Mouse (Mus musculus) midbrain, embryonic 16.5 days (tissue): Measurements from ENCODE around the gene Zfp961. TPM values are rescaled to one million over a fixed set of nuclear protein-coding genes. Genes with fewer than 3 reads are reported as not detected.
"Not testable (repeated sequence)": the region's sequence is repeated elsewhere in the genome, so short reads cannot be mapped to it uniquely, and the experiment has no call there.

Source experiments
- ATAC-seq: fragments of 200-750 bp; cut with Nextera tagmentation; 2 replicates; pipeline ENCODE4 v1.8.0; 2017; ENCODE audit warnings: moderate TSS enrichment
- H3K27ac ChIP-seq: fragments of 300-500 bp; sonication (generic); 2 replicates; pipeline ENCODE4 v1.5.1; 2014; ENCODE audit warnings: mild to moderate bottlenecking, low read length, mixed read lengths
- H3K27me3 ChIP-seq: fragments of 300-500 bp; sonication (generic); 2 replicates; pipeline ENCODE4 v1.6.1; 2014; ENCODE audit warnings: low read depth, low read length, mixed read lengths; ENCODE audit not compliant: control insufficient read depth, insufficient read depth
- H3K36me3 ChIP-seq: fragments of 300-500 bp; sonication (generic); 2 replicates; pipeline ENCODE4 v1.6.1; 2014; ENCODE audit warnings: mild to moderate bottlenecking, low read length, moderate library complexity, mixed read lengths; ENCODE audit not compliant: control insufficient read depth, insufficient read depth
- H3K4me1 ChIP-seq: fragments of 300-500 bp; sonication (generic); 2 replicates; pipeline ENCODE4 v1.6.1; 2014; ENCODE audit warnings: mild to moderate bottlenecking, low read length, mixed read lengths; ENCODE audit not compliant: control insufficient read depth, insufficient read depth
- H3K4me2 ChIP-seq: fragments of 300-500 bp; sonication (generic); 2 replicates; pipeline ENCODE4 v1.6.1; 2014; ENCODE audit warnings: mild to moderate bottlenecking, low read length, mixed read lengths
- H3K4me3 ChIP-seq: fragments of 300-500 bp; sonication (generic); 2 replicates; pipeline ENCODE4 v1.5.1; 2014; ENCODE audit warnings: low read depth, mild to moderate bottlenecking, low read length, moderate library complexity, mixed read lengths
- H3K9ac ChIP-seq: fragments of 300-500 bp; sonication (generic); 2 replicates; pipeline ENCODE4 v1.6.1; 2014; ENCODE audit warnings: low read depth, low read length, mixed read lengths
- H3K9me3 ChIP-seq: fragments of 300-500 bp; sonication (generic); replicated peaks from 2 replicates; pipeline ENCODE4 v1.6.1; 2014; ENCODE audit warnings: mild to moderate bottlenecking, low read length, mixed read lengths; ENCODE audit not compliant: control insufficient read depth, poor library complexity, severe bottlenecking
- WGBS: fragments of 180-500 bp; shearing (Covaris S2); extraction: QIAGEN DNeasy Blood & Tissue Kit; methylation state at CpG from one replicate; pipeline ENCODE4 v1.1.7; 2014; 5-methylcytosine and 5-hydroxymethylcytosine counted together
- polyA plus RNA-seq: library from polyadenylated mRNA; unstranded; fragments of >200 nt; fragmentation: Nextera tagmentation; extraction: Ambion mirVana; gene quantifications from 2 replicates; pipeline ENCODE4 v1.2.1, GENCODE M21; 2015

Zfp961 gene
- polyA plus RNA-seq, result 15.2 and 17.6 TPM in 2 replicates

DNA sequence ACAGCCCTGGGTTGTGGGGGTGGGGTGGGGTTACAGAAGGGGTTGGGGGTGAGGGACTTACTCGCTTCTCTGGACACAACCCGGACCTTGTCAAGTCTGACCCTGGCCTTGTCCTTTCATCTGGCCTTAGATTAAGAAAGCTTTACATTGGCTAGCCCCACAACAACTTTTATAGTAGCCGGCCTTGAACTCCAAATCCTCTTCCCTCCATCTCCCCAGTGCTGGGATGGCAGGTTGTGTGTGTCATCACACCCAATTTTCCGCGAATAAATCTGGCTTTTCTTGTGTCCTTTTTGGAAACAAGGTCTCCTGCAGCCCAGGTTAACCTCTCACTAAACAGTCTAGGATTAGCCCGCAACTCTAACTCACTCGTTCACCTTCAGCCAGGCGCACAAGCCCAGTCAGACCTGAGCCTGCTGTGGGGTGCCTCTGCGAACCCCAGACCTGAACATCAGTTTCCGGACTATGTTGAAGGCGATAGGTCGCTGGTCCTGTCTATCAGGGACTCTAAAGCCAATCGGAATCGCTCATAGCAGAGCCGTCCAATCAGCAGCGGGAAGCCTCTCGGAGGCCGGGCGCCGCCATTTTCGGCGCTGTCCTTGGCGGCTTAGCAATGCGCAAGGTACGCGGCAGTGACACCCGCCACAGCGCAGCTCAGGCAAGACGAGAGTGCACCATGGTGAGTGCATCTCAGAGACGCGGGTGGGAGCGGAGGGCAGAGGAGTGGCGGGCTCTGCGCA is at the start of gene Zfp961:
Zfp961 (plus strand) TSS at position 557 of the 740 bp plus-strand sequence.
- WGBS, result 3% methylated on average over 34 of the region's 34 CpGs
- peak; percentile 100 for ATAC-seq
- Histone ChIP-seq H3K9me3 (peaks cover 2% of the 10 kb centered on the region; the same call in 1 of the 2 replicates), H3K27ac (peak within 1 kb of the TSS; percentile 87), H3K9ac (peak within 1 kb of the TSS; percentile 83), H3K36me3 (peaks cover 4% of the 10 kb centered on the region; the same call in 1 of the 2 replicates), H3K4me2 (peak within 1 kb of the TSS; percentile 75), H3K4me3 (peak within 1 kb of the TSS; percentile 85), H3K27me3 (no peaks in the 10 kb centered on the region; the same call in none of the 2 replicates), H3K4me1 (peaks cover 17% of the 10 kb centered on the region)

- not testable (repeated sequence) for H3K36me3 ChIP-seq, H3K27me3 ChIP-seq, ATAC-seq, H3K4me2 ChIP-seq, H3K4me3 ChIP-seq, H3K27ac ChIP-seq, H3K9me3 ChIP-seq, H3K9ac ChIP-seq, H3K4me1 ChIP-seq
- 57% methylated on average over 1 of the region's 1 CpGs for WGBS
Observed at GRCm38 (mm10) chr8:71903084-71903483, 47.8 kb upstream of the Zfp961 start.

DNA sequence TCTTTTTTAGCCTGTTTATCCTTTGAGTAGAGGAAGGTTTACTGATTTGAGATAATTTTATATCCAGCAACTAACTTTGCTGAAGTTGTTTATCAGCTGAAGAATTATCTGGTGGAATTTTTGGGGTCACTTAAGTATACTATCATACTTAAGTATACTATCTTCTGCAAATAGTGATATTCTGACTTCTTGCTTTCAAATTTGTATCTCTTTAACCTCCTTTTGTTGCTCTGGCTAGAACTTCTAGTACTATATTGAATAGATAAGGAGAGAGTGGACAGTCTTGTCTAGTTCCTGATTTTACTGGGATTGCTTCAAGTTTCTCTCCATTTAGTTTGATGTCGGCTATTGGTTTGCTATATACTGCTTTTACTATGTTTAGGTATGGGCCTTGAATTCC is 44.0 kb upstream of the Zfp961 start:
- WGBS, result 97% methylated on average over 1 of the region's 1 CpGs
- Histone ChIP-seq H3K9me3 (no peaks in the 10 kb centered on the region), H3K9ac (no peak overlapping the region), H3K4me3 (no peak overlapping the region), H3K27me3 (no peaks in the 10 kb centered on the region), H3K4me2 (no peak overlapping the region), H3K4me1 (peaks cover 8% of the 10 kb centered on the region), H3K27ac (no peak overlapping the region), H3K36me3 (no peaks in the 10 kb centered on the region)
- ATAC-seq, result no peak

DNA sequence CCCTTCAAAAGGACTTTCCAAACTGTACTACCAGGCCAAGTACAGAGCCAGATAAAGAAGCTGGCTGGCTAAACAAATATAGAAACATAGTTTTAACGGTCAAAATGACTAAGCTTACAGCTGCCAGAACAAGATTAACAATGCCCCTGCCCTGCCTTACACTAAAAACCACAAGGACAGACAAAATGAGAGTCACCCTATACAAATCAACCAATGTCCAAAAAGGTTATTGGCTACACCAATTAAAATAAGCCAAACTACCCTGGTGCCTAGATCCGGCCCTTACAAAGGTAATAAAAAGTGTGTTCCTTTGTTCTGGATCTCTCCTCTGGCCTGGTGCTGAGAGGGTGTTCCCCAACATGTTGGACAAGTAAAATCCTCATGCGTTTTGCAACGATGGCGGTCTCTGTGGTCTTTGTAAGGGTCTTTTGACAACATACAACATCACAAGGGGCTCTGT is 43.0 kb upstream of the Zfp961 start:
- Histone ChIP-seq H3K9ac (peak overlapping the region; percentile 80; the same call in 1 of the 2 replicates), H3K4me1 (peaks cover 8% of the 10 kb centered on the region), H3K4me2 (peak overlapping the region; percentile 69), H3K27ac (peak overlapping the region; percentile 99), H3K4me3 (peak overlapping the region; percentile 59), H3K27me3 (no peaks in the 10 kb centered on the region), H3K9me3 (no peaks in the 10 kb centered on the region), H3K36me3 (no peaks in the 10 kb centered on the region)
- WGBS, result 96% methylated on average over 5 of the region's 5 CpGs
- ATAC-seq, result no peak

DNA sequence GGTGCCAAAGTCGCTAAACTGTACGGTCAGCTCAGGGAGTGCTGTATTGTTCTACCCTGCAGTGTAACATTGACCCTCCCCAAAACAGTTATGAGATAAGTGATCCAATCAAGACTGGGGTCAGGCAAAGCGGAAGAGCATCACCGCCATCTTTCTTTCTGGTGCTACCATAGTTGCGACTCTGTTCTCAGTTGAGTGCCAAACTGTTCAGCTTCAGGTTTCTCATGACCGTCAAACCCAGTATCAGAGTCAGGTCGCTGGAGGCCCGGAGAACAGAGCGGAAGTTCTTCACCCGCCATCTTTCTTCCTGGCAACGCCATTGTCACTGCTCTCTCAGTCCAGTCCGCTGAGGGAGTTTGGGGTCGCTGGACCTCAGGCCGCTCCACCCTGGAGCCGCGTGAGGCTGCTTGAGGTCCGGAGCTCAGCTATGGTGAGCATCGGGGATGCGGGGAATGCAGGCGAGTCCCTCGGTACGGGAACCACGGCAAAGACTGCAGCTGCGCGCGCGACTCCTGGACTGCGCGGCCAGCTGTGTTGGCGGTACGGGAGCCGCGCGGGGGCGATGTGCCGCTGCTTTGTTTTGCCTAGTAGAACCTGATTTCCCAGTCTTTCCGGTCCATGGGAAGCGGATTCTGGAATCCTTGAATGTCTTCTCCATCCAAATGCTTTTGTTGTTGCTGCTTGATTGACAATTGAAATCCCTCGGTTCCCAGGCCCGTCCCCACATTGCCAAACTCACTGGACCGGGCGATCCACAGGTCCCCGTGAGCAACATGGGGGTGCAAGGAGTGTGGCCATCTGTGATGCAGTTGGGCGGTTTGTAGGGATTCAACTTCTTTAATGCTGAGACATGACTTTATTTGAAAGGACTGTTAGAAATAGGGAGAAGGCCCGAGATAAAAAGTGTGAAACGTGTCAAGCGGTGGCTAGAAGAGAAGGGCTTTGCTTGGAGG is 42.3 kb upstream of the Zfp961 start, which contains the start of the genes Zfp882 and Zfp617:
Zfp882 (plus strand) TSS at position 300 of the 953 bp plus-strand sequence.
Zfp617 (plus strand) TSS at position 327 of the 953 bp plus-strand sequence.
- Histone ChIP-seq H3K27ac (peak within 1 kb of the TSS; percentile 99), H3K9me3 (no peaks in the 10 kb centered on the region), H3K4me2 (peak within 1 kb of the TSS; percentile 69), H3K4me3 (peak within 1 kb of the TSS; percentile 59), H3K9ac (peak within 1 kb of the TSS; percentile 80), H3K36me3 (peaks cover 3% of the 10 kb centered on the region), H3K27me3 (no peaks in the 10 kb centered on the region), H3K4me1 (peaks cover 8% of the 10 kb centered on the region)
- ATAC-seq, result peak; percentile 98
- 3% methylated on average over 47 of the region's 47 CpGs for WGBS

DNA sequence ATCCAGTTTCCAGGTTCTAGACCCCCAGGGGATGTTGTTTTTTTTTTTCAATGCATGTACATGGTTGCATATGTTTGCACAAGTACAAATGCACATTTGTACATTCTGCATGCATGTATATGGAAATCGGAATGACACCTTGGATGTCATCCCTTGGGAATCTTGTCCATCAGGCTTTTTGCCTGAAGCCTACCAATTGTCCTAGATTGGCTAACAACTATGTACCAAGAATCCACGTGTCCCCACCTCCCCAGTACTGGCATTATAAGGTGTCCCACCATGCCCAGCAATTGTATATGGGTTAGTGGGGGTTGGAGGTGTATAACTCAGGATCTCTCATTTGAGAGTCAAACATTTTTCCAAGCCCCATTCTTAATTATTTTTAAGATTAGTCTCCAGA is 38.6 kb upstream of the Zfp961 start:
- Histone ChIP-seq H3K4me2 (no peak overlapping the region), H3K27ac (no peak overlapping the region), H3K9ac (no peak overlapping the region), H3K36me3 (peaks cover 24% of the 10 kb centered on the region), H3K27me3 (no peaks in the 10 kb centered on the region), H3K4me3 (no peak overlapping the region), H3K4me1 (peaks cover 8% of the 10 kb centered on the region), H3K9me3 (no peaks in the 10 kb centered on the region)
- no peak for ATAC-seq
- 94% methylated on average over 2 of the region's 2 CpGs for WGBS

DNA sequence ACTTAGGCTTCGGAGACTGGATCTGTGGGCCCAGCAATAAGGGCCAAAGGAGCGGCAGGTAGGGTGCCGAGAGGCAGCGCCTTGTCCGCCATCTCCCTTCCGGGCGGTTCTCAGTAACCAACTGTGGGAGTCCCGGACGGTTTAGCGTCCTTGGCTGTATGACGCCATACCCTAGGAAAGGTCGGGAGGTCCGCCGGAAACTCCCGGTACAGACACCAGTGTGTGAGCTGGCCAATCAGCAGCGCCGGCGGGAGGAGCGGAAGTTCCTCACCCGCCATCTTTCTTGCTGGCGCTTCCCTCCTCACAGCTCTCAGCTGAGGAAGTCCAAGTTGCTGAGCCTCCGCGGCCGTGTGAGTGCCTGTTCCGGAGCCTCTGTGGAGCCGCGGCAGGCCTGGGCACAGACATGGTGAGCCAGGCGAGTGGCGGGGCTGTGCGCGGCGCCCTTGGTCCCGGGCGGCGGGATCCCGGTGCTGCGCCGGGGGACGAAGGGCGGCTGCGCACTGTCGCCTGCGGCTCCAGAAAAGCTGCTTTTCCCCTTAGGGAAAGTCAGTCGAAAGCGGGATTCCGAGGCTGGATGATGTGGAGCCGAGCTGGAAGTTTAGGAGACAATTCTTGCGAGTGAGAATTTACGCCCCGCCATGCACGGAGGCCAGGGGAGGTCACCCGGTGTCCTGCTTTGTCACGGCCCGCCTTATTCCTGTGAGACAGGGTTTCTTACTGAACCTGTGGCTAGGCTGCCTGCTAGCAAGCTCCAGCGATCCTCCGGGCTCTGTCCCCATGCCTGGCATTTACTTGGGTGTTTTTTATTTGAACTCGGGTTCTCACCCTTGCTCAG is 28.1 kb upstream of the Zfp961 start:
- no peaks in the 10 kb centered on the region for H3K9me3 ChIP-seq
- peak; percentile 99 for ATAC-seq
- WGBS, result under 1% methylated on average over 54 of the region's 57 CpGs
- H3K9ac ChIP-seq, result peak overlapping the region; percentile 85
- H3K4me2 ChIP-seq, result peak overlapping the region; percentile 64
- H3K4me3 ChIP-seq, result peak overlapping the region; percentile 63
- peaks cover 6% of the 10 kb centered on the region; the same call in 1 of the 2 replicates for H3K36me3 ChIP-seq
- H3K27me3 ChIP-seq, result no peaks in the 10 kb centered on the region
- peaks cover 9% of the 10 kb centered on the region for H3K4me1 ChIP-seq
- H3K27ac ChIP-seq, result peak overlapping the region; percentile 94

DNA sequence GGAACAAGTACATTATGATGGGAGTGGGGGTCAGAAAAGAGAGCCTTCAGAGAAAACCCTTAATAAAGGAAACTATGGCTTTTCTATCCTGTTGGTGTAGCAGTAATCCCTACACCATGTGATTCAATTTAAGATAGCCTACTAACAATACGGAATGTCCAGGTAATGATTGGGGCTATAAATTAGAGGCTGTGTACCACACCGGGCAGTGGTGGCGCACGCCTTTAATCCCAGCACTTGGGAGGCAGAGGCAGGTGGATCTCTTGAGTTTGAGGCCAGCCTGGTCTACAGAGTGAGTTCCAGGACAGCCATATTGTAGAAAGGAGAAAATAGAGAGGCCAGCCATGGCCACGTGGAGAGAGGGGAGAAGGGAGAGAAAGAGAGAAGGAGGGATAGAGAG is 25.0 kb upstream of the Zfp961 start:
- Histone ChIP-seq H3K36me3 (peaks cover 14% of the 10 kb centered on the region), H3K4me3 (no peak overlapping the region), H3K9me3 (no peaks in the 10 kb centered on the region), H3K27ac (no peak overlapping the region), H3K4me2 (no peak overlapping the region), H3K27me3 (no peaks in the 10 kb centered on the region), H3K9ac (no peak overlapping the region), H3K4me1 (peaks cover 9% of the 10 kb centered on the region)
- WGBS, result over 99% methylated on average over 5 of the region's 5 CpGs
- ATAC-seq, result no peak
